Mouse (Mus musculus) forebrain, embryonic 10.5 days (tissue): ENCODE measurements at regions not wholly inside any gene's neighbourhood (a gene's known extent, or its start where the extent isn't known, plus 50 kb on each side); places are given as distances from the start of the nearest gene placed in this dataset.
A peak's percentile ranks its signal among the peaks of the same experiment; 100 is the strongest.

Experiments
- DNase-seq: peaks from one replicate; pipeline ENCODE4 v3.0.0-alpha.2; 2017; ENCODE audit warnings: low spot score; ENCODE audit errors: extremely low spot score
- H3K27ac ChIP-seq: fragments of 300-500 bp; sonication (generic); 2 replicates; pipeline ENCODE4 v1.5.1; 2016; ENCODE audit warnings: mild to moderate bottlenecking
- H3K27me3 ChIP-seq: fragments of 300-500 bp; sonication (generic); 2 replicates; pipeline ENCODE4 v1.6.1; 2016; ENCODE audit warnings: mild to moderate bottlenecking; ENCODE audit not compliant: poor library complexity, severe bottlenecking
- H3K36me3 ChIP-seq: fragments of 300-500 bp; sonication (generic); replicated peaks from 2 replicates; pipeline ENCODE4 v1.6.1; 2016; ENCODE audit warnings: mild to moderate bottlenecking, moderate library complexity
- H3K4me1 ChIP-seq: fragments of 300-500 bp; sonication (generic); 2 replicates; pipeline ENCODE4 v1.6.1; 2016
- H3K4me3 ChIP-seq: fragments of 300-500 bp; sonication (generic); 2 replicates; pipeline ENCODE4 v1.5.1; 2016; ENCODE audit warnings: mild to moderate bottlenecking, moderate library complexity
- H3K9me3 ChIP-seq: fragments of 300-500 bp; sonication (generic); 2 replicates; pipeline ENCODE4 v1.6.1; 2016; ENCODE audit warnings: mild to moderate bottlenecking, moderate library complexity
- WGBS: fragments of 180-500 bp; shearing (Covaris S2); methylation state at CpG from one replicate; pipeline ENCODE4 v1.1.7; 2016; 5-methylcytosine and 5-hydroxymethylcytosine counted together

DNA sequence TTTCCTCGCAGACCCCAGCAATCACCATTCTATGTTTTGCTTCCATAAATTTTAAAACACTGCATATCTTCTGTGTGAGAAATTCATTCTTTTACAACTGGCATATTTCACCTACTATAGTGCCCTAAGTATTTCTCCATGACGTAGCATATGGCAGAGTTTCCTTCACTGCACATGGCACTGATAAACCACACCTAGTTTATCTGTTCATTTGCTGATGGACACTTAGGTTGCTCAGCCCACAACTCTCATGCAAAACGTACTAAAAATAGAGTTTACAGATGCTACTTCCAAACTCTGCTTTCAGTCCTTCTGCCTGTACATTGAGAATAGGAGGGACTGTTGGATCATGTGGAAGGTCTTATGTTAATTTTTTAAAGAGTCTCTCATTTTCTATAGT lies 102.7 kb upstream of the Map3k7 start:
- 84% methylated on average over 3 of the region's 3 CpGs for WGBS
- Histone ChIP-seq H3K4me1 (no peaks in the 10 kb centered on the region), H3K27ac (no peak overlapping the region), H3K4me3 (no peak overlapping the region), H3K36me3 (no peaks in the 10 kb centered on the region), H3K27me3 (no peaks in the 10 kb centered on the region), H3K9me3 (no peaks in the 10 kb centered on the region; the same call in 1 of the 2 replicates)
- DNase-seq, result no peak

DNA sequence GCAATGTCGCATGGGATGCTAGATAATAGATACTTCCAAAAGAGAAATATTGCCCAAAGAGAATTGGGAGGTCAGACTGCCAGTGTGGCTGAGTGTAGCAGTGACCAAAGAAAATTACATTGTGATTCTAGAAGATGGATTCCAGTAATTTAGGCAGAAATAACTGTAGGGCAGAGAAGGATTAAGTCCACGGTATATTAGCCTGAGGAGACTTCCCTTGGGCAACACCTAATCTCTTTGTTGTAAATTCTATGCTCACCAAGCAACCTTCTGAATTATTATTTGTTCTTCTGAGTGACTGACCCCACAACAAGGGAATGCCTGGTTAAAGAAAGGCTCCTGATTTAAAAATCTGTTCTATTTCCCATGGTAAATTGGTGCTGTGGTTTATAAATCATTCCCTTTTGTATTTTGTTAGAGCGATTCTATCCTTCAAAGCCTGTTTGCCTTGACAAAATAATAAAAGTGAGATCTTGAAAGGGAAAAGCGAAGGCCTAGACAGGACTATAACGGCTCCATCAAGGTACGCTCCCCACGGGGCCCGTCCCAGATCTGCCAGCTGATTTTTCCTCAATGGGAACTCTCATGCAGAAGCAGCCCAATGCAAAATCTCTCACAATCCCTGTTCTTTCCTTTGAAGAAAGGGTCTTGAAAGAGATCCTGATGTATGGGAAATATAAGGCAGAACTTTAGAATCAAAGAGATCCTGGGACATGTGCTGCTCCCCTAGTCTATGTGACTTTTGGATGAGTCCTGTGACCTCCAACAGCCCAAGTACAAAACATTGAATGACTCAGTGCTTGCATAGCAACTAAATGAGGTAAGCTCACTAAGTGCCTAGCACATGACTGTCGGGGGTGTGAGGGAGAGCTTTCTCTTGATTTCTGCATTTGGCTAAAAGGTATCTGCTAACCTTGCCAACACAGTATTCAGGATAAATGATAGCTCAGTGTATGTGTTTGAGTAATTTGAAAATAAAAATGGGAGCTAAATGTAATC lies 90.6 kb upstream of the Map3k7 start:
- no peak overlapping the region for H3K4me3 ChIP-seq
- DNase-seq, result no peak
- no peaks in the 10 kb centered on the region for H3K9me3 ChIP-seq
- H3K27me3 ChIP-seq, result no peaks in the 10 kb centered on the region
- WGBS, result 57% methylated on average over 9 of the region's 9 CpGs
- no peaks in the 10 kb centered on the region for H3K36me3 ChIP-seq
- peak overlapping the region; percentile 51; the same call in 1 of the 2 replicates for H3K27ac ChIP-seq
- H3K4me1 ChIP-seq, result peaks cover 37% of the 10 kb centered on the region

DNA sequence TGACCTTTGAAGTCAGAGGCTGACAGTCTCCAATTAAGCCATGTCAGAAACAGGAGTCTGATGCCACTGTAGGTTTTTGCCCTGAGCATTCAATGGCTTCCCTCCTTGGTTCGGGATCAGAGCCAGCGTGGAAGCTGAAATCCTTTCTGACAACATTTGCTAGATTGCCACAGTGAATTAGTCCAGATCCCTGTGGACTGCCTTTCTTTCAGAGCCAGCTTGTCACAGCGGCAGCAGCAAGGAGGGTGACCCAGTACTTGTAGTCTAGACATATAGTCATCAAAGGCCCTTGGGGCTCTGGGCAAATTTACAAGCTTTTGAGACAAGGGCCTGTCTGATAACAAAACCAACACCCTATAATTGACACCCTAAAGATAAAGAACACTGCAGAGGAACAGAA lies 86.5 kb upstream of the Map3k7 start:
- H3K4me1 ChIP-seq, result peaks cover 66% of the 10 kb centered on the region
- H3K9me3 ChIP-seq, result no peaks in the 10 kb centered on the region
- no peaks in the 10 kb centered on the region for H3K27me3 ChIP-seq
- 46% methylated on average over 3 of the region's 3 CpGs for WGBS
- H3K36me3 ChIP-seq, result no peaks in the 10 kb centered on the region
- no peak for DNase-seq
- peak overlapping the region; percentile 48 for H3K27ac ChIP-seq
- H3K4me3 ChIP-seq, result no peak overlapping the region

DNA sequence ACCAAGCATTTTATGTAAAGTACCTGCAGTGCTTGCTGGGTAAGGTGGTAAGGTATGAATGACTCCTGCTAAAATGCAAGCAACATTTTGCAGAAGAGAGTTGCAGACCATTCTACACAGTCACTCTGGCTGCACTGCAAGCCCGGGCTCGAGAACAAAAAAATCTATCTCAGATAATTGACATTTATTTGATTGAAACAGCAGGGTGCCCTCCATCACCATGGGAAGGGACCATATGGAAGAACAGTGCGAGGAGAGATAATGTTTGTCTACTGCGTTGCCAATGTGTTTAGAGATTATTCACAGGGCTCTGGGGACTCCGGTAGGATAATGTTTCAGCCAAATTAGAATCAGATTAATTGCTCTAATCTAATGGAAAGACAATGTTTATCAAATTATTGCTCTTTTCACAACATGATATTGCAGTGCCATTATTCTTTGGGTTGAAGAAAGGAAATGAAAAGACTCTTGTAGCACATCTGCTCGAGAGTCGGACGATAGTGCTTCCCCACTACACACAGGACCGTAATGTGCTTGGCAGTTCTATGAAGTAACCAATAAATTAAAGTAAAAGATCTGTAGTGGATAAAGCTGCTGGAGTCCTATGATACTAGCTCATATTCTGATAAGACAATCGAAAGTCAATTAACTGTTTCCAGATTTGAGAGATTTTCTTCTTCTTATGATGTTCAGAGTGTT lies 85.3 kb upstream of the Map3k7 start:
- WGBS, result 65% methylated on average over 10 of the region's 10 CpGs
- DNase-seq, result no peak

DNA sequence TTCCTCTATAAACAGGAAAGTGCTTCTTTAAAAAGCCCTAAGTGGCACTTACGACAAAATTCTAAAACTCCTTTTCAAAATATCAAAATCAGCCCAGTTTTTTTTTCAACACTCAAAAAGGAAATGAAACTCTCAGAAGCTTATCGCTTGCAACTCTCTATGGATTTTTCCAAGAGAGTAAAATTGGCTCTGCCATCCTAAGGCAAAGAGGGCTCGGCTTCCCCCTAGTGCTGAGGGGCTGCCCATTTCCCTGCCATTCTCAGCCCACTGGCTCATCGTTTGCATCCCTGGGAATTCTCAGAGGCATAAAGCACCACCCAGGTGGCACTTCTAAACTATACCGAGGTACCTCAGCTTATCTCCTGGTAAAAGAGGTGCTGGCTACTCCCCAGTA lies 84.7 kb upstream of the Map3k7 start:
- peak overlapping the region; percentile 2; the same call in 1 of the 2 replicates for H3K27ac ChIP-seq

More for the DNA sequence above, 85.3 kb upstream of the Map3k7 start:
- Histone ChIP-seq H3K4me1 (peaks cover 53% of the 10 kb centered on the region), H3K9me3 (no peaks in the 10 kb centered on the region), H3K4me3 (no peak overlapping the region), H3K36me3 (no peaks in the 10 kb centered on the region), H3K27me3 (no peaks in the 10 kb centered on the region), H3K27ac (no peak overlapping the region)

DNA sequence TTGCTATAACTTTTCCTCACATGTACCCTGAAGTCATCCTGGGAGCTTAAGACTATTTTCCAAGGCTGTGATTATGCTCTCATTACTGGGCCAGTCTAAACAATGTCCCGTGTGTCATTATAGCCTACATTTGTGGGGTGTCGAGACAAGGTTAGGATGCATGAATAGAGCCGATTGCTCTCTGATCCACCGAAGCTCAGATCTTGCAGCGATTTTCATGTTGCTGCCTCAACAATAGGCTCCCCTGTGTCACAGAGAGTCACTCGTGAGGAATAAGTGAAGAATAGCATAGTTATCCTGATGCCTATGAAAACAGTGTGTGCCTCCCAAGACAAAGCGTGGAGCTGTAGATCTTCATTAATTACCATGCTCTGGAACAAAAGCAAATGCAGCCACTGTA lies 83.7 kb upstream of the Map3k7 start:
- WGBS, result 37% methylated on average over 7 of the region's 7 CpGs
- Histone ChIP-seq H3K4me1 (peaks cover 47% of the 10 kb centered on the region), H3K27me3 (no peaks in the 10 kb centered on the region), H3K27ac (peak overlapping the region; percentile 2; the same call in 1 of the 2 replicates), H3K9me3 (no peaks in the 10 kb centered on the region), H3K36me3 (no peaks in the 10 kb centered on the region), H3K4me3 (no peak overlapping the region; the same call in 1 of the 2 replicates)
- no peak for DNase-seq

More for the DNA sequence above, 84.7 kb upstream of the Map3k7 start:
- Histone ChIP-seq H3K4me1 (peaks cover 48% of the 10 kb centered on the region), H3K27me3 (no peaks in the 10 kb centered on the region), H3K9me3 (no peaks in the 10 kb centered on the region), H3K36me3 (no peaks in the 10 kb centered on the region), H3K4me3 (no peak overlapping the region)
- no peak for DNase-seq
- 56% methylated on average over 5 of the region's 5 CpGs for WGBS

DNA sequence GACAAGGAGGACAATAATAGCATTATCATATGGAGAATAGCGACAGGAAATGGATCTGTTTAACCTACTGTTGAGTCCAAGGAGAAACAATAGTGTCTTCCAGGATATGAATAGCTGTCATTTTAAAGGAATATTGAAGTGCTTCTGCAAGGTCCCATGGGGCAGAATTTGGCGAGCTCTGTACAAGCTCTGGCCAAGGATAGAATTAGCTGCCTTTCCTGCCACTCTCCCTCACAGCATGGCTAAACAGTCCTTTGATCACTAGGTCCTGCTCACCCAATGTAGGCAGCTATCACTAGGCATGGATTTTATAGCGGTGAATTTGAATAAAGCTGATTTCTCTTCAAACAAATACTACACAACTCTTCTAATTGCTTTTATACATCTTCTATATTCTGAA lies 74.2 kb upstream of the Map3k7 start:
- no peaks in the 10 kb centered on the region for H3K4me1 ChIP-seq
- no peak for DNase-seq
- H3K36me3 ChIP-seq, result no peaks in the 10 kb centered on the region
- no peak overlapping the region for H3K27ac ChIP-seq
- 70% methylated on average over 3 of the region's 3 CpGs for WGBS
- no peak overlapping the region for H3K4me3 ChIP-seq
- no peaks in the 10 kb centered on the region for H3K27me3 ChIP-seq
- no peaks in the 10 kb centered on the region for H3K9me3 ChIP-seq

DNA sequence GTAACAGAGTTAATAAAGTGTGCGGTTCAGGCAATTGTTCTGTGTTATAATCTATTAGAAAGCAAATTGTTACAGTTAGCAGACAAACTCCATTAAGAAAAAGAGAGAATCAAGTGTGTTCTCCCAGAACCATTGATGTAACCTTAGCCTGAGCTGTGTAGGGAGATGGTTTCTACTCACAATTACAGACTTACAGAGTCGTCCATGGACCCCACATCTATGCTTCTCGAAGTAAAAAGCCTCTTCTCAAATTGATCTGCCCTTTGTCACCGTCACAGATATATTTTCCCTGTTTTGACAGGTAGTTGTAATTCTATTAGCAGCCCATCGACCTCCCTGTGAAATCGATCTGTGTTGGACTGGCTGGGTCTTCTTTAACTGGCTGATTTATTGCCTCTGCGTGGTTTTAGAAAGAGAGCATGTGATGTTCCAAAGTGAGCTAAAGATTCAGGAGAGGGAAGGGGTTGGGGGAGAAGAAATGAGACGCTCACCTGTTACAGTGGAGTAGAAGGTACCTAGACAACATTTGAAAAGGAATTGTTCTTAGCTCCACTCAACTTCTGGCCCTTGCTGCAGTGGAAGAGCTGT lies 54.7 kb upstream of the Map3k7 start:
- Histone ChIP-seq H3K4me1 (no peaks in the 10 kb centered on the region), H3K27me3 (no peaks in the 10 kb centered on the region), H3K27ac (no peak overlapping the region), H3K9me3 (no peaks in the 10 kb centered on the region), H3K36me3 (no peaks in the 10 kb centered on the region), H3K4me3 (no peak overlapping the region)
- no peak for DNase-seq
- WGBS, result 88% methylated on average over 8 of the region's 8 CpGs
